Mouse (Mus musculus) MEL (cell line): ENCODE data around the gene Arfip1. TPM values are rescaled to one million over a fixed set of nuclear protein-coding genes. Genes with fewer than 3 reads are reported as not detected.

Source experiments
- DNase-seq: peaks from one replicate; pipeline ENCODE4 v3.0.0; 2011; ENCODE audit warnings: low read depth, low spot score
- H3K27ac ChIP-seq: 2 replicates; pipeline ENCODE4 v1.5.1; 2012; ENCODE audit warnings: low read depth, mild to moderate bottlenecking, control low read depth, low read length, moderate library complexity; ENCODE audit not compliant: control insufficient read depth
- H3K27me3 ChIP-seq, 2 experiments: fragments of 150-350 bp in 1 of 2; sonication (generic) in 1 of 2; 2 replicates each; pipeline ENCODE4 v1.6.1; 2012; ENCODE audit warnings: low read length in 2 of 2, mild to moderate bottlenecking in 2 of 2, improper control_type of control experiment in 1 of 2, moderate library complexity in 1 of 2; ENCODE audit not compliant: insufficient read depth in 2 of 2, control insufficient read depth in 1 of 2
- H3K36me3 ChIP-seq, 2 experiments: 2 replicates each; pipeline ENCODE4 v1.6.1; 2012 to 2014; ENCODE audit warnings: low read length in 2 of 2, improper control_type of control experiment in 1 of 2, inconsistent platforms in 1 of 2, mild to moderate bottlenecking in 1 of 2; ENCODE audit not compliant: insufficient read depth in 2 of 2, control insufficient read depth in 1 of 2
- H3K4me1 ChIP-seq, 2 experiments: fragments of 150-350 bp in 1 of 2; sonication (generic) in 1 of 2; 2 replicates each; pipeline ENCODE4 v1.6.1; 2012; ENCODE audit warnings: low read length in 2 of 2, improper control_type of control experiment in 1 of 2, mild to moderate bottlenecking in 1 of 2; ENCODE audit not compliant: insufficient read depth in 2 of 2, control insufficient read depth in 1 of 2
- H3K4me3 ChIP-seq, 2 experiments: fragments of 150-350 bp in 1 of 2; sonication (generic) in 1 of 2; 2 replicates each; pipeline ENCODE4 v1.5.1; 2012; ENCODE audit warnings: low read depth in 2 of 2, low read length in 2 of 2, mild to moderate bottlenecking in 2 of 2, moderate library complexity in 2 of 2, control low read depth in 1 of 2, improper control_type of control experiment in 1 of 2; ENCODE audit not compliant: control insufficient read depth in 1 of 2, insufficient read depth in 1 of 2
- H3K79me2 ChIP-seq: 2 replicates; pipeline ENCODE4 v1.6.1; 2012; ENCODE audit warnings: mild to moderate bottlenecking, low read length, moderate library complexity; ENCODE audit not compliant: control insufficient read depth, poor library complexity, insufficient read depth
- H3K9ac ChIP-seq: 2 replicates; pipeline ENCODE4 v1.6.1; 2012; ENCODE audit warnings: low read depth, mild to moderate bottlenecking, control low read depth, low read length, moderate library complexity; ENCODE audit not compliant: control insufficient read depth, poor library complexity, severe bottlenecking
- H3K9me3 ChIP-seq: fragments of 150-350 bp; sonication (generic); replicated peaks from 2 replicates; pipeline ENCODE4 v1.6.1; 2012; ENCODE audit warnings: mild to moderate bottlenecking, low read length, improper control_type of control experiment, moderate library complexity; ENCODE audit not compliant: insufficient read depth
- BHLHE40 ChIP-seq: IDR thresholded peaks from 2 replicates; pipeline ENCODE4 v1.6.1; 2012; ENCODE audit warnings: low read depth, mild to moderate bottlenecking, inconsistent platforms, low read length, improper control_type of control experiment, borderline replicate concordance
- CTCF ChIP-seq, 3 experiments: IDR thresholded peaks in 2 of 3; conservative IDR thresholded peaks in 1 of 3; 2 replicates each; pipeline ENCODE4 v1.5.1; 2011 to 2012; ENCODE audit warnings: low read length in 3 of 3, low read depth in 2 of 3, mild to moderate bottlenecking in 2 of 3, improper control_type of control experiment in 1 of 3, inconsistent platforms in 1 of 3, mixed read lengths in 1 of 3, moderate library complexity in 1 of 3; ENCODE audit not compliant: control insufficient read depth in 1 of 3, insufficient read depth in 1 of 3, poor library complexity in 1 of 3, severe bottlenecking in 1 of 3
- E2F4 ChIP-seq: IDR thresholded peaks from 2 replicates; pipeline ENCODE4 v1.6.1; 2011; ENCODE audit warnings: low read depth, low read length, improper control_type of control experiment, borderline replicate concordance
- ELF1 ChIP-seq: IDR thresholded peaks from 2 replicates; pipeline ENCODE4 v1.6.1; 2014; ENCODE audit warnings: low read depth, mild to moderate bottlenecking, inconsistent platforms, low read length, improper control_type of control experiment, moderate library complexity
- EP300 ChIP-seq, 2 experiments: IDR thresholded peaks; 2 replicates each; pipeline ENCODE4 v1.6.1; 2011; ENCODE audit warnings: improper control_type of control experiment in 2 of 2, low read length in 2 of 2, low read depth in 1 of 2, mild to moderate bottlenecking in 1 of 2
- ETS1 ChIP-seq: IDR thresholded peaks from 2 replicates; pipeline ENCODE4 v1.6.1; 2012; ENCODE audit warnings: low read depth, mild to moderate bottlenecking, inconsistent platforms, low read length, improper control_type of control experiment, moderate library complexity
- GABPA ChIP-seq: IDR thresholded peaks from 2 replicates; pipeline ENCODE4 v1.6.1; 2012; ENCODE audit warnings: low read depth, mild to moderate bottlenecking, inconsistent platforms, low read length, improper control_type of control experiment, moderate library complexity
- GATA1 ChIP-seq: IDR thresholded peaks from 2 replicates; pipeline ENCODE4 v1.6.1; 2011; ENCODE audit warnings: low read depth, low read length, improper control_type of control experiment
- HCFC1 ChIP-seq: IDR thresholded peaks from 2 replicates; pipeline ENCODE4 v1.6.1; 2012; ENCODE audit warnings: low read depth, mild to moderate bottlenecking, inconsistent platforms, low read length, improper control_type of control experiment, moderate library complexity
- JUND ChIP-seq: IDR thresholded peaks from 2 replicates; pipeline ENCODE4 v1.6.1; 2011; ENCODE audit warnings: low read depth, mild to moderate bottlenecking, improper control_type of control experiment, low read length
- KAT2A ChIP-seq: conservative IDR thresholded peaks from 2 replicates; pipeline ENCODE4 v1.6.1; 2012; ENCODE audit warnings: low read depth, low read length, improper control_type of control experiment, inconsistent platforms
- MAFK ChIP-seq: IDR thresholded peaks from 2 replicates; pipeline ENCODE4 v1.6.1; 2011; ENCODE audit warnings: low read depth, mild to moderate bottlenecking, low read length, improper control_type of control experiment, borderline replicate concordance
- MAX ChIP-seq: IDR thresholded peaks from 2 replicates; pipeline ENCODE4 v1.6.1; 2011; ENCODE audit warnings: low read length, improper control_type of control experiment
- MXI1 ChIP-seq: IDR thresholded peaks from 2 replicates; pipeline ENCODE4 v1.6.1; 2011; ENCODE audit warnings: mild to moderate bottlenecking, low read depth, low read length, improper control_type of control experiment
- MYB ChIP-seq: IDR thresholded peaks from 2 replicates; pipeline ENCODE4 v1.6.1; 2011; ENCODE audit warnings: mild to moderate bottlenecking, low read depth, low read length, improper control_type of control experiment
- MYC ChIP-seq: IDR thresholded peaks from 2 replicates; pipeline ENCODE4 v1.6.1; 2011; ENCODE audit warnings: low read depth, mild to moderate bottlenecking, low read length, improper control_type of control experiment, moderate library complexity
- NELFE ChIP-seq: IDR thresholded peaks from 2 replicates; pipeline ENCODE4 v1.6.1; 2011; ENCODE audit warnings: low read depth, low read length, improper control_type of control experiment
- POLR2A ChIP-seq, 2 experiments: IDR thresholded peaks; 2 replicates each; pipeline ENCODE4 v1.6.1; 2011 to 2012; ENCODE audit warnings: low read length in 2 of 2, mild to moderate bottlenecking in 2 of 2, control low read depth in 1 of 2, improper control_type of control experiment in 1 of 2, low read depth in 1 of 2, moderate library complexity in 1 of 2; ENCODE audit not compliant: control insufficient read depth in 1 of 2, insufficient read depth in 1 of 2, poor library complexity in 1 of 2
- POLR2AphosphoS5 ChIP-seq: IDR thresholded peaks from 2 replicates; pipeline ENCODE4 v1.6.1; 2012; ENCODE audit warnings: low read depth, borderline replicate concordance, mild to moderate bottlenecking, inconsistent platforms, low read length, moderate library complexity, mixed read lengths
- RAD21 ChIP-seq: IDR thresholded peaks from 2 replicates; pipeline ENCODE4 v1.6.1; 2011; ENCODE audit warnings: mild to moderate bottlenecking, low read depth, low read length, improper control_type of control experiment
- RCOR1 ChIP-seq: IDR thresholded peaks from 2 replicates; pipeline ENCODE4 v1.6.1; 2012; ENCODE audit warnings: low read depth, mild to moderate bottlenecking, inconsistent platforms, low read length, improper control_type of control experiment
- SIN3A ChIP-seq: IDR thresholded peaks from 2 replicates; pipeline ENCODE4 v1.6.1; 2012; ENCODE audit warnings: low read length, improper control_type of control experiment, inconsistent platforms
- SMC3 ChIP-seq: IDR thresholded peaks from 2 replicates; pipeline ENCODE4 v1.6.1; 2011; ENCODE audit warnings: low read depth, low read length, improper control_type of control experiment
- TAL1 ChIP-seq: IDR thresholded peaks from 2 replicates; pipeline ENCODE4 v1.6.1; 2012; ENCODE audit warnings: mild to moderate bottlenecking, inconsistent platforms, low read length, moderate library complexity, mixed read lengths
- TBP ChIP-seq: IDR thresholded peaks from 2 replicates; pipeline ENCODE4 v1.8.0; 2011; ENCODE audit warnings: low read depth, low read length, improper control_type of control experiment
- TCF12 ChIP-seq: IDR thresholded peaks from 2 replicates; pipeline ENCODE4 v1.6.1; 2014; ENCODE audit warnings: low read depth, mild to moderate bottlenecking, inconsistent platforms, low read length, improper control_type of control experiment, moderate library complexity
- USF1 ChIP-seq: IDR thresholded peaks from 2 replicates; pipeline ENCODE4 v1.6.1; 2014; ENCODE audit warnings: low read depth, mild to moderate bottlenecking, inconsistent platforms, low read length, improper control_type of control experiment, moderate library complexity
- USF2 ChIP-seq, 2 experiments: IDR thresholded peaks; 2 replicates each; pipeline ENCODE4 v1.6.1; 2011 to 2012; ENCODE audit warnings: improper control_type of control experiment in 2 of 2, low read length in 2 of 2, borderline replicate concordance in 1 of 2, inconsistent platforms in 1 of 2, low read depth in 1 of 2, mild to moderate bottlenecking in 1 of 2; ENCODE audit not compliant: insufficient read depth in 1 of 2
- ZKSCAN1 ChIP-seq: IDR thresholded peaks from 2 replicates; pipeline ENCODE4 v1.6.1; 2012; ENCODE audit warnings: low read depth, mild to moderate bottlenecking, inconsistent platforms, low read length, improper control_type of control experiment, moderate library complexity
- ZMIZ1 ChIP-seq: IDR thresholded peaks from 2 replicates; pipeline ENCODE4 v1.6.1; 2012; ENCODE audit warnings: low read depth, mild to moderate bottlenecking, inconsistent platforms, low read length, improper control_type of control experiment, moderate library complexity
- ZNF384 ChIP-seq: IDR thresholded peaks from 2 replicates; pipeline ENCODE4 v1.6.1; 2012; ENCODE audit warnings: low read depth, mild to moderate bottlenecking, inconsistent platforms, low read length, improper control_type of control experiment
- polyA plus RNA-seq, 2 experiments: library from polyadenylated mRNA; stranded (reverse) in 1 of 2; unstranded in 1 of 2; fragments of >175 nt in 1 of 2; fragments of >200 nt in 1 of 2; gene quantifications; 2 replicates each; pipeline versions ENCODE4 v1.2.1 to v1.2.4; 2012; ENCODE audit warnings: low replicate concordance in 2 of 2, low read depth in 1 of 2; ENCODE audit not compliant: insufficient read length in 2 of 2, insufficient read depth in 1 of 2, missing spikeins in 1 of 2
- total RNA-seq: library from RNA; depleted of rRNA; stranded (reverse); fragments of 300-350 nt; gene quantifications from 2 replicates; pipeline ENCODE4 v1.2.3, GENCODE M21; 2012

The Arfip1 gene
- total and polyA plus RNA-seq, 3 experiments = 12.5 to 15.4 TPM; not detected in 1

DNA sequence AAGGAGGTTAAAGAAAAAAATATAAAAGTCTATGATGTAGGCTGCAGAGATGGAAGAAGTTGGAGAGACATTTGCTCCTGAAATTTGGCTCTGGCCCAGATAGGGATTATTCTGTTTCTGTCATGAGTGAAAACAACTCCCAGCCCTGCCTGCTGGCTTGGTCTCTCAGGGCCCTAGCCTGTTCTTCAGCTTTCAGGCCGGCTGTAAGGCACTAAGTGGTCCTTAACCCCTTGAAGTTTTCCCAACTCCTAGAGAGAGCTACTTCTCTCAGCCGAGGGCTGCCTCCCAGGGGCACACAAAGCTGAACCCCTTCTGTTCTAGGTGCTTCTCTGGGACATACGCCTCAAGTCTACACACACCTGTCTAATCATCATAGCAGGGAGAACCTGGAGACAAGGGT lies 109.9 kb downstream of the Arfip1 start:
- Histone ChIP-seq H3K27ac (no peak overlapping the region), H3K4me1 (peaks cover 20 to 57% of the 10 kb centered on the region in 2 experiments), H3K36me3 (peaks cover 0 to 54% of the 10 kb centered on the region in 2 experiments; a peak in 2 of 4 replicates), H3K9me3 (no peaks in the 10 kb centered on the region), H3K27me3 (no peaks in the 10 kb centered on the region), H3K9ac (no peak overlapping the region), H3K4me3 (no peak overlapping the region), H3K79me2 (no peaks in the 10 kb centered on the region)
- TF ChIP-seq SMC3 = no peak
- no peak for TF ChIP-seq USF2 (IDR thresholded peaks at IDR 0.05; ENCODE audit: borderline replicate concordance in 1 of 2, insufficient read depth in 1 of 2, low read depth in 1 of 2, low read length in 2 of 2)
- no peak for TF ChIP-seq ZMIZ1
- no peak for TF ChIP-seq MAFK
- TF ChIP-seq ZKSCAN1 = no peak
- DNase-seq = no peak

DNA sequence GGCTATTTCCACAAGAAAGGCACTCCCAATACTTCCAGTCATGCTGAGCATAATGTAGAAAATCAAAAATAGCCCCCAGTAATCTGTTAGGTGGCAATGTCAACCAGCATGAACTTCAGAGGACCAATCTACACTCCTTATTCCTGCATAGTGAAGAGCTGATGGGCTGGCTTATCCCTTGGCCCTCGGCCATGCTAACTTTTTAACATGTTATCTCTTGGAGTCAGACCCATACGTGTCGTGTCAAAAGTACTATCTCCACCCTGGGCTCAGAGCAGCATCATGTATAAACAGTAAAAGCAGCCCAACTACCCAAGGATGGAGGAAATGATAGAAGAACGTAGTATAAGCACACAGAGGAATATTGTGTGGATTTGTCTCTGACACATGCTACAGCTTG lies 111.3 kb downstream of the Arfip1 start:
- Histone ChIP-seq H3K27me3 (no peaks in the 10 kb centered on the region), H3K4me3 (peak overlapping the region in 1 of 2 experiments; percentile 3; a peak in 1 of 4 replicates), H3K4me1 (peaks cover 23 to 63% of the 10 kb centered on the region in 2 experiments), H3K9ac (no peak overlapping the region), H3K79me2 (no peaks in the 10 kb centered on the region), H3K27ac (peak overlapping the region; percentile 54), H3K9me3 (no peaks in the 10 kb centered on the region), H3K36me3 (peaks cover 0 to 56% of the 10 kb centered on the region in 2 experiments; a peak in 2 of 4 replicates)
- peak; percentile 93 for DNase-seq
- no peak for TF ChIP-seq JUND
- no peak for TF ChIP-seq ZKSCAN1
- no peak for TF ChIP-seq HCFC1
- TF ChIP-seq E2F4 = no peak
- TF ChIP-seq POLR2A (IDR thresholded peaks at IDR 0.05; ENCODE audit: control insufficient read depth in 1 of 2, insufficient read depth in 1 of 2, low read depth in 1 of 2, low read length in 2 of 2, poor library complexity in 1 of 2) = no peak
- no peak for TF ChIP-seq USF1
- no peak; the same call in 1 of the 2 replicates for TF ChIP-seq MYB
- peak; percentile 94 for TF ChIP-seq ETS1
- TF ChIP-seq GATA1 = peak; percentile 97
- TF ChIP-seq TAL1 = peak; percentile 94
- TF ChIP-seq ZMIZ1 = no peak
- TF ChIP-seq MAX = no peak
- peak; percentile 45; the same call in 1 of the 2 replicates for TF ChIP-seq MXI1
- TF ChIP-seq USF2 (IDR thresholded peaks at IDR 0.05; ENCODE audit: borderline replicate concordance in 1 of 2, insufficient read depth in 1 of 2, low read depth in 1 of 2, low read length in 2 of 2) = no peak
- peak; percentile 45; the same call in 1 of the 2 replicates for TF ChIP-seq MAFK
- peak; percentile 79; the same call in 1 of the 2 replicates for TF ChIP-seq RCOR1
- TF ChIP-seq TBP = peak; percentile 55; the same call in 1 of the 2 replicates
- no peak for TF ChIP-seq CTCF (IDR thresholded peaks at IDR 0.05 in 2 of 3, conservative IDR thresholded peaks at IDR 0.05 in 1 of 3; ENCODE audit: control insufficient read depth in 1 of 3, insufficient read depth in 1 of 3, low read depth in 2 of 3, low read length in 3 of 3, poor library complexity in 1 of 3, severe bottlenecking in 1 of 3)
- TF ChIP-seq TCF12 = peak; percentile 96
- TF ChIP-seq ZNF384 = no peak
- TF ChIP-seq RAD21 = no peak
- TF ChIP-seq GABPA = no peak
- no peak for TF ChIP-seq POLR2AphosphoS5
- no peak for TF ChIP-seq NELFE
- no peak for TF ChIP-seq SMC3
- no peak for TF ChIP-seq MYC
- peak; percentile 79 for TF ChIP-seq SIN3A
- no peak for TF ChIP-seq KAT2A
- TF ChIP-seq ELF1 = no peak
- TF ChIP-seq EP300 (IDR thresholded peaks at IDR 0.05; ENCODE audit: low read depth in 1 of 2, low read length in 2 of 2) = peak; percentile 95
- peak; percentile 73; the same call in 1 of the 2 replicates for TF ChIP-seq BHLHE40
